Mouse (Mus musculus) erythroid progenitor cell, adult 5-6 weeks (primary cell): ENCODE data around the gene Clec2d. TPM values are rescaled to one million over a fixed set of nuclear protein-coding genes. Genes with fewer than 3 reads are reported as not detected.
"Not testable (repeated sequence)": the region's sequence is repeated elsewhere in the genome, so short reads cannot be mapped to it uniquely, and the experiment has no call there.

Experiments
- ATAC-seq: replicated peaks from 2 replicates; pipeline ENCODE4 v1.8.0; 2016; ENCODE audit warnings: moderate number of reproducible peaks, mild to moderate bottlenecking, moderate TSS enrichment, inconsistent platforms; ENCODE audit not compliant: poor library complexity, low FRiP score, severe bottlenecking
- total RNA-seq, 2 experiments: library from RNA; stranded (forward) in 1 of 2; stranded (reverse) in 1 of 2; fragments of 150-400 nt in 1 of 2; fragments of 186-747, 209-891 nt in 1 of 2; gene quantifications; 2 replicates each; pipeline versions ENCODE4 v1.2.3 to v1.2.4; 2015 to 2017; ENCODE audit warnings: low replicate concordance in 2 of 2

Gene Clec2d
- total RNA-seq, 2 experiments from 2014 or later: 14.3 to 31.2 TPM

DNA sequence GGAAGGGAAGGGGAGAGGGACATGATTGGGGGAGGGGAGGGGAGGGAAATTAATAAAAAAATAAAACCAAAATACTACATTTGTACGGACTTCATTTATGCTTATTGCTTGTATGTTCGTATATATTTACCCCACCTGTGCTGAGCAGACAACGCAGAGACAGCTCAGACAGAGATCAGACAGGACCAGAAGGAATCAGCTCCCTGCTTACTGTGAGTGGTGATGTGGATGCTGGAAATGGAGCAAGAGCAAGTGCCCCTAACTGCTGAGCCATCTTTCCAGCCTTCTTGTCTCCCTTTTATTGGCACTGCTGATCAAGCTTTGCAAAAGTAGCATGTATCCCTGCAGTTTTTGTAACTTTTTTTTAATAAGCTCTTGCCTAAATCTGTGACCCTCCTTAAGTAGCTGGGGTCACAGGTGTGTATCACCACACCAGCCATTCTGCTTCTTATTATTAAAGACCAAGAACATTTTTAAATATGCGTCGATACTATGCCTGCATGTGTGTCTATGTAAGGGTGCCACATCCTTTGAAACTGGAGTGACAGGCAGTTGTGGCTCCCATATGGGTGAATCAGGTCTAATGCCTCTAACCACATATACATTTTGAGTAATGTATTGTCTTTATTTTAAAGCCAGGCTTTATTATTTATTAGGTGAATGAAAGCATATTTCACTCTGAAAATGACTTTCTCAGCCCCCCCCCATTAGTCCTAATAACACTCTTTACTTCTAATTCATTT is 6.2 kb downstream of the Clec2d start:
- ATAC-seq: no peak

DNA sequence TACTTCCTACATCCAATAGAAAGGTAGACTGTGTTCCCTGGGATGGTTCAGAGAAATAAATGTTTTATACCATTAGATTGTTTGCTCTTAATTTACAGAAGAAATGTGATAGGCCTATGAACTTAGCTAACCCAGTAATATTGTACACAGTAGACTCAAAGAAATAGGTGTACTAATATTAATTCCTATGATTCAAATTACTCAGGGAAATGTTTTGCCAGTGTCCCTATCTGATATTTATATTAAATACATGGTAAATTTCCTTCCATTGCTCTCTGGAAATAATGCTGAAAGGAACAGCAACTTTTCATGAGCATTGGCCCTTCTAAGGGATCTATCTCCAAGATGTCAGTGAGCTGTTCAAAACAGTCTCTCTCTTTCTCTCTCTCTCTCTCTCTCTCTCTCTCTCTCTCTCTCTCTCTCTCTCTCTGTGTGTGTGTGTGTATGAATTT is 6.8 kb downstream of the Clec2d start:
- ATAC-seq: no peak

DNA sequence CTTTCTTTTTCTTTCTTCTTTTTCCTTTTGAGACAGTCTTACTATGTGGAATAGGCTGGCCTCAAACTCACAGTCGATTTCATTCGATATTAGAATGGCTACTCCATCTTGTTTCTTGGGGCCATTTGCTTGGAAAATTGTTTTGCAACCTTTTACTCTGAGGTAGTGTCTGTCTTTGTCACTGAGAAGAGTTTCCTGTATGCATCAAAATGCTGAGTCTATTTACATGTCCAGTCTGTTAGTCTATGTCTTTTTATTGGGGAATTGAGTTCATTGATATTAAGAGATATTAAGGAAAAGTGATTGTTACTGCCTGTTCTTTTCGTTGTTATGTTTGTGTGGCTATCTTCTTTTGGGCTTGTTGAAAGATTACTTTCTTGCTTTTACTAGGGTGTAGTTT is 7.4 kb downstream of the Clec2d start:
- ATAC-seq: not testable (repeated sequence)

DNA sequence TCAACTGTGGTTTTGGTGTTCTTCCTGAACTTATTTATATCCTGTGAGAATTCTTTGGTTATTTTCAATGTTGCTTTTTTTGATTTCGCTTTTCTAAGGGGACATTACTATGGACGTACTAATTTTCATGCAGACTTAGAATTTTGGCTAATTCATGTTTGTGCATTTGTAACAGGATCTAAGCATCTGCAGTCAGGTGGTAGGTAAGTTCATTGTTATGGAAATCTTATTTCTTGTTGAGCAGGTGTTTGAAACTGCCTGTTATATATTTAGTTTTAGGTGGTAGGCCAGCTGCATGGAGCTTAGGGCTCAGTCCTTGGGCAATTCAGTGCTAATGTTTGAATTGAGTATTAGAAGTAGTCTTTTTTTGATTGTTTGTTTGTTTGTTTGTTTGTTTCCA is 13.0 kb downstream of the Clec2d start:
- ATAC-seq: no peak

DNA sequence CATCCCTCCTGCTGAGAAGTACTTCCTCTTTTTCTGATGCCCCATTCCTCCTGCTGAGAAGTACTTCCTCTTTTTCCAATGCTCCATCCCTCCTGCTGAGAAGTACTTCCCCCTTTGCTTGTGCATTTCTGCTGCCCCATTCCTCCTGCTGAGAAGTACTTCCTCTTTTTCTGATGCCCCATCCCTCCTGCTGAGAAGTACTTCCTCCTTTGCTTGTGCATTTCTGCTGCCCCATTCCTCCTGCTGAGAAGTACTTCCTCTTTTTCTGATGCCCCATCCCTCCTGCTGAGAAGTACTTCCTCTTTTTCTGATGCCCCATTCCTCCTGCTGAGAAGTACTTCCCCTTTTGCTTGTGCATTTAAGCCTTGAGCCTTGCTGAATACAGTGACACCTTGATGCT is 19.7 kb downstream of the Clec2d start:
- not testable (repeated sequence) for ATAC-seq

DNA sequence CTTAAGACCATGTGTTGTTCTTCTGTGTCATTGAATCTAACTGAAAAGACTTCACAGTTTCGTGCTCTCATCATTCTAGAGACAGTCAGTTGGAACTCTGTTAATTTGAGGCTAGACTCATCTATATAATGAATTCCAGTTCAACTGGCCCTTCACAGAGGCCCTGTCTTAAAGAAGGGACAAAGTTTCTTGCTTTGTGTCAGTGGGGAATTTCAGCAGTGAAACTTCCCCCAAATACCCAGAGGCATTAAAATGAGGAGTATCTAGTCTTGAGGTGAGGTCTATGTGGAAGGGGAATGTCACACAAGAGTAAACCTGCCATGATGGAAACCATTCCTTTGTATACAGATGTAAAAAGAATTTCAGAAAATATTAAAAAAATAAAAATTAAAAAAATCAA is 21.9 kb downstream of the Clec2d start:
- no peak for ATAC-seq

DNA sequence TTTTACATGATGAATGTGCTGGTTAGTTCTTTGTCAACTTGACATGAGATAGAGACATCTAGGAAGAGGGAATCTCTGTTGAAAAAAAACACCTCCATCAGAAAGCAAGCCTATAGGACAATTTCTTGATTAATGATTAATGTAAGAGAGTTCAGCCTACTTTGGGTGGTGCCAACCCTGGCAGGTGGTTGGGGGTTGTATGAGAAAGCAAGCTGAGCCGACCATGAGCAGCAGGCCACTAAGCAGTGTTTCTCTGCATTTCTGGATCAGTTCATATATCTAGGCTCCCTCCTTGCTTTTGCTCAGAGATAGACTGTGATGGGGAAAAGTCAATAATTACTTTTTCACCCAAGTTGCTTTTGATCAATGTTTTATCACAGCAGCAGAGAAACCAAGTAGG is 23.9 kb downstream of the Clec2d start:
- ATAC-seq: no peak

DNA sequence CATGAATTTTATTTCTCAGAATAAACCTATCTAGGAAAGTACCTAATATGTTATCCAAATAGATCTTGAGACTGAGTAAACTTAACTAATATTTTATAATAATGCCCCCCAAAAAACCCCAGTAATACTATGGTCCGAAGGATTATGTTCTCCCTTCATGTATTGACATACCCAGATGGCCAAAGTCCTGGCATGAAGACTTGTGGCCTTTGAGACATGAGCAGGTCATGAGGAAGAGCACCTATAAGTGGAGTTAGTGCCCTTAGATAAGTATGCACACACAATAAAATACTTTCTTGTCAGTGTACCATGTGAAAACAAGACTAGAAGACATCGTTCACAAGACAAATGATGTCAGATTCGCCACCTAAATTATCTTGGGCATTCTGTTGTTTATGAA is 24.4 kb downstream of the Clec2d start:
- no peak for ATAC-seq

DNA sequence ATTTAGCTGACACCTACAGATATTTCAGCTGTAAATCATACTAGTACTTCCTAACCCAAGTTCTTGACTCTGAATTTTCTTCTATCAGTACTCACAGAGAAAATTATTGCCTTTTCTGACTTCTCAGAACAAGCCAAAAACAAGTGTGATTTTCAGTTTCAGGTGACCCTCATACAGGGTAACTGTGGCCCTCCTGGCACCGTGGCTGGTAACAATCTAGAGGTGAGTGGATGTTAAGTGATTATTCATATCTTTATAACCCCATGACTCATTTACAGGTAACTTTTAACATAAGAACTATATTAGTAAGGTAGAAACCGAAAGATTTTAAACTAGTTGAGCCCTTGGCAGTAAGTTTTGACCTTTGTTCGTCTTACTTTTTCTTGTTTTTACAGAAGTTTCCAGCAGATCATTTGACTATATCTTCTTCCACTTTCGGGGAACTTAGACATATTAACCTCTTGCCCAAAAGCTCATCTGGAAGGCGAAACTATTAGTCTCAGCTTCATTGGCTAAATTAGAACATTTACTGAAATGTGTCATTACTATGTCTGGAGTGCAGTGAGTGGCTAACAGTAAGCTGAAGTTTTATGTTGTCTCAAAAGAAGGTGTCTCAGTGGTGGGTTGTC is 28.6 kb downstream of the Clec2d start:
- no peak for ATAC-seq

DNA sequence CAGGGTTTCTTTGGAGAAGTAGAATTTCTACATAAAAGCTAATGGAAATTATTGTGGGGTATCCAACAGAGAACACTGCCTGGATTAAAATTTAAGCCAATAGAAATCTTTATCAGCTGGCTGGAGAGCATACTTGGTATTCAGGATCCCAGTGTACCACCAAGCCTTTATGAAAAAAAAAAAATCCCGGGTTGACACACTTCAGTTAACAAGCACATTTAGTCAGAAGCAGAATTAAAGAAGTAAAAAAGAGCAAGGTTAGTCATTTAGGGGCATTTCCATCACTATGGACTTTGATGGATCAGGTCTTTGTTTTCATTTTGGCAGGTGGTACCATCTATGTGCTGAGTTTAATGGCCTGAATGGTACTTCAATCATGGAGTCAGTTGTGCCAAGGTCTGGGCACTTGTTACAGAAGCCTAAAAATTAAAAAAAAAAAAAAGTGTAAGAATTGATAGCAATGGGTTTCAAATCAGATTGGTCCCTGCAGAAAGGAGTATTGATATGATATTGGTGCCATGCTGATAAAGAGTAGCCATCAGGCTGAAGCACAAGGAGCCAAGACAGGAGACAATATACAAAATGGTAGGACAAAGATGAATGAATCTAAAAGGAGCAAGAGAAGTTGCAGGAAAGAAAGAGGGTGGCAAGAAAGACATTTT is 29.5 kb downstream of the Clec2d start:
- ATAC-seq: no peak

DNA sequence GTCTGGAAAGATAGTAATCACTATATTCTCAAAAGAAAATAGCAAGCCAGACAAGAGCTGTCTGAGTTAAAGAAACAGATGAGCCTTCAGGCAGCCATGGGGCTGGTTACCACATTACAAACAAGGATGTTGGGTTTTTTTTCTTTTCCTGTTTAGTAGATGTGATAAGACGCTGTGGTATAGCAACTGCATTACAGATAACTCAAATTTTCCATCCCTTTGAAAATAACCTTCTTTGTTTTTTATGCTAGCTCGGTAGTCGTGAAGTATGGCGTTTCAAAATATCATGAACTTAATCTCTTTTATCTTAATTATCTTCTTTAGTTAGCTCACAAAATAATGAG is 30.0 kb downstream of the Clec2d start:
- no peak for ATAC-seq

DNA sequence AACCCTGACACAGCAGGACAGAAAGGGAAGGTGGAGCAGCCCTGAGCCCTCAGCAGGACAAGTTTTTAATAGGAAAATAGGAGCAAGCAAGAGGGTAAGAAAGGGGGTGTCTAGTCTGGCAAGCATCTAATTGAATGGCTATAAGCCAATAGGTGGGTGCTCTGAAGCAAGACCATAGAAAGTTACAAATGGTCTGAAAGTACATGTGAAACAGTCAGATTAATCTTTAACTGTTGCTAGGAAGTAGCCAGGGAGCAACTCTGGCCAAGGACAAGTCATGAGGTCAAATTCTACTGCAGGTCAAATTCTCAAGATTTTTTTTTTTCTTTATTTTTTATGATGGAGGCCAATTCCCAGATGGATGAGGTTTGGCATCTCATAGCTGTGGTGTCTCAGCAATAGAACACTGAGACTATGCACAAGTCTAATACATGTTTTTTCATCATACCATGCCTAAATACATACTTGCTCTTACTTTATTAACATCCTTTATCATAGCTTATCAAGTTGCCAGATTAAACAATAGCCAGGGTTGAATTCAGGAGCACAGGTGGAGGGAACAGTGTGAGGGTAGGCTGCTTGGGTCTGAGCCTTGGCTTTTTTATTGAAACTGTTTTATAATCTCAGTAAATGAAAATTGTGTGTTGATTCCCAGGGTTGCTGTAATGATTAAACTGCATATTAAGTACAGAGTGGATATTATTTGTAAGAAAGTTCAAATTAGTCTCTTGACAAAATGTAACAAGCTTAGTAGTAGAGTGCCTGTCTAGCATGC is 32.2 kb downstream of the Clec2d start:
- ATAC-seq: no peak

DNA sequence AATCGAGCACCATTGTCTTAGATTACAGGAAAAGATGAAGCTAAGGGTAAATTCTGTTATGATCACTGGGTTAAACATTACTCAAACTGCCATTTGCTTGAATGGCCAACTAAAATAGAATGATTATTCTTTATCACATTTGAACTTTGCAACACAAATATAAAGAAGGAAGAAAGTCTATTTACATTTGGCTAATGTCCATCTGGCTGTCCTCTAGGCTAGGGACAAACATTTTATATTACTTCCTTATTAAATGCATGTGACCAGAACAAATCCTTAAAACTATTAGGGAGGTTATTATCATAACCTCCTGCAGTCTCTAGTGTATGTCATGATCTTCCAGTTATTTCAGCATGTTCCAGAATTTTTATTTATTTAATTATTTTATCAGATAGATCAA is 33.1 kb downstream of the Clec2d start:
- ATAC-seq: no peak

DNA sequence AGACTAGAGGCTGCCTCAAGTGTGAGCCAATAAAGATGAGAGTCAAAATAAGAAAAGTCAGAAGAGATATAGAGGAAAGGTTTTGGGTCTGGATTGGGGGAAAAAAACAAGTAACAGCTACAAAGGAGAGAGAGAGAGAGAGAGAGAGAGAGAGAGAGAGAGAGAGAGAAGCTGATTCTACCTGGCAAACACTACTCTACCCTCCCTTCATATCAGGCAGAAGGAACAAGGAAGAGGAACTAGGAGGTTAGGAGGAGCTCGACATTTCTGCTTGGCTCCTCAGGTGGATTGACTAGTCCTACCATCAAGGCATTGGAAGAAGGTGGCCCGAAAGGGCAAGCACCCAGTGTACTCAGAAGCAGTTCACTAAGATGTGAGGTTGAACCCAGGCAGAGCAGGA is 33.8 kb downstream of the Clec2d start:
- no peak for ATAC-seq

DNA sequence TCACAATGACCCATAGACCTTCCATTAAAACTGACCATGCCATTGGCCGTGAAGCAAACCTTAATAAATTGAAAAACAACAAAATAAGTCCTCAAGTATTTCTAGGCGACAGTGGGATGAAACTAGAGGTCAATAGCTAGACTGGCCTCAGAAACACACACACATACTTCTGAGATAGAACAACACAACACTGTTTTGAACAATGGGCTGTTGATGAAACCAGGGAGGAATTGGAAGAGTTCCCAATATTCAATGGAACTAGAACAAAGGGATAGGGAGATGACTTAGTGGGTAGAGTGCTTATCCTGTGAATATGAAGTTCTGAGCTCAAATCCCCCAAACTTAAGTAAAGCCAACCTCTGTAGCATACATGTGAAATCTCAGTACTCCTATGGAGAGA is 34.6 kb downstream of the Clec2d start:
- no peak for ATAC-seq

DNA sequence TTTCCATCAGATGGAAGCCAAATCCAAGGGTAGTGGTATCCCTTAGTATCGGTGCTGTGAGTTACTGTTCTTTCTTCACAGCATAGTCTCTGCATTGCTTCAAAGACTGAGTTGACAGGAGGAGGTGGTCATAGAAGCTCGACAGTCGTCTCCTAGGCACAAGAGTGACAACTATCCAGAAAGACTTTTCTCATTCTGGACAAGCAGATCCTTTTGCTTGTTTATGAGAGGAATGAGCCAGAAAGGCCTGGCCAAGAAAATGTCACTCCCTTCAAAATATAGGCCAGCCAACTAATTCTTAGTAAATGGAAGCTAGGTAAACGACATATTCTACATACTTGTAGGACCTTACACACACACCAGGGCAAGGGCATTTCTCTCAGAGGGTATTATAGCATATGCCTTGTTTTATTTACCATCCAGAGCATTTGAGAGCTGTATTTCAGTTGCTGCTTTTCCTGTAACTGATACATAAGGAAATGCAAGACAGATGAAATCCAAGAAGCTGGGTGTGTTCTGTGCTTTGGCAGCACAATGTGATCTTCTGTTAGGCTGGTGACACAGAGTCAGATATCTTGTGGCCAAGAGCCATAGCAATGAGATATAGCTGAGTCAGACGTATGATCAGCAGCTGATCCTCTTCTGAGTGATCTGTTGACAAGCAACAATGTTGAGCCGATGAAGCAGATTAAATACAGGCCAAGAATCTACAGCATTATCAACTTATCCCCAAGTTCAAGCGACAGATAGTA is 35.6 kb downstream of the Clec2d start:
- no peak for ATAC-seq

DNA sequence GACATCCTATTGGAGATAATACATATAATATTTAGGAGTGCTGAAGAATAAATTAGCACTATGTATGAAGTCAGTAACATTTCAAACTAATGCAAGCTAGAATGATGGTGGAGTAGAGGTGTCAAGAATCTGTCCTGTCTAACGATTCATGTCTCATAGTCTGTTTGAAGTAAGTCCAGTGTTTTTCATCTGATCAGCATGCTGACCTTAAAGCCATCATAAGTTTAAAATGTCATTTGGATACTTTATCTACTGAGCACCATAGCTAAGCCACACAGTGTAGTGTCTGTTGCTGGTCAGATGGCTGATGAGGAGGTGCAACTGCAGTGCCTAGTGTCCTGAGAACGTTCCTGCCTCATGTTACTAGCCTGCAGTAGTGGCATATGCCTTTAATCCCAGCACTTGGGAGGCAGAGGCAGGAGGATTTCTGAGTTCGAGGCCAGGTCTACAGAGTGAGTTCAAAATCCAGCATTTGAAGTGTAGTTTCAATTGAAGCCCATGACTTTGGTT is 36.4 kb downstream of the Clec2d start:
- ATAC-seq: no peak

DNA sequence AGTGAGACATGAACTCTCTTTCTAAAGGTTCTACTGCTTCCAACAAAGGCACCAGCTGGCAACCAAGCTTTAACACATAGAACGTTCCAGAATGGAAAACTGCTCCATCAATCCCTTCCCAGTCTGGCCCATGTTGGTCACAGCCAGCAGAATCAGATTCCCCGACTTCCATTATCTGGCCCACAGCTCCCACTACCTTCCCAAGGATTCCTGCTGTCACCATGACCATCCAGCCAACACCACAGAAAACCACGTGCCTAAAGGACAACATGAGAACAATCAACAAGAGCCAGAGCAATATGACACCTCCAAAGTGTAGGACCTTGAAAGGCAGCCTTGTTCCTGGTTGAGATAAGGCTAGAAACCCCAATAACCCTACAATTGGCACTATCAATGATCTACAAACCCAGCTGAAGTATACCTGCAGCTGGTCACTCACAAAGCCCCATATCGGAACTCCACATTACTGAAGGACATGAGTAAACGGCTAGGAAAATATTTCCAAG is 37.8 kb downstream of the Clec2d start:
- no peak for ATAC-seq

DNA sequence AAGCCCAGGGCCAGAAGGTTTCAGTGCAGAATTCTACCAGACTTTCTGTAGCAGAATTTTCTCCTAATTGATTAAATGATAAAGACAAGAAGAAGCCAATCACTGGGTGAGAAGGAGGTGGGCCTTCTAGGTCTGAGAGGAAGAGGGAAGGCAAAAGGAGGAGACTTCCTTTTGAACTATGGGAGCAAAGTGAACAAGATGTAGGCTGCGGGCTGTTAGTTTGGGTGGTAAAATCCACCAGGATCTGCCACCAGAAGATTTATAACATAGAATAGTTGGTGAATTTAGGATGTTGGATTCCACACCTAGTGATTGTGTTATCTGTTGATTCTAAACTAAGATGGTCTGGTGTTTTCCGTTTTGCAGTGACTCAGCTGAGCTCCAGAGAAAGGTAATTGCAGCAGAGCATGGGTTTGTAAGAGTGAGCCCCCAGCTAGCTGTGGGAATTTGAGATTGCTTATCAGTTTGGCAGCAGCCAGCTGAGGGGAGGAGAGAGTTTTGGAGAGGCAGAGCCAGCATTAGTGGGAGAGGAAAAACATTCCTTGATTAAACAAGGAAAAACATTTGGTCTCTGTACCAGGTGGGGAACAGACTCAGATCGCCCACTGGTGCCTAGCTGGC is 39.6 kb downstream of the Clec2d start:
- no peak for ATAC-seq
